Mouse (Mus musculus): ENCODE results near the gene Gm11564.
"Not testable (repeated sequence)": the region's sequence is repeated elsewhere in the genome, so short reads cannot be mapped to it uniquely, and the experiment has no call there.

- TF ChIP-seq POLR2A (IDR thresholded peaks at IDR 0.05; ENCODE audit: insufficient read depth, low read depth, low read length); CTCF (IDR thresholded peaks at IDR 0.05): not testable (repeated sequence)
Measured at GRCm38 (mm10) chr11:99804346-99804745, 11.1 kb downstream of the Gm11564 start, which contains the start of gene Gm11554.

Measured in heart, adult 2 months (tissue).